Mouse (Mus musculus): ENCODE data around the gene Fubp1.

DNA sequence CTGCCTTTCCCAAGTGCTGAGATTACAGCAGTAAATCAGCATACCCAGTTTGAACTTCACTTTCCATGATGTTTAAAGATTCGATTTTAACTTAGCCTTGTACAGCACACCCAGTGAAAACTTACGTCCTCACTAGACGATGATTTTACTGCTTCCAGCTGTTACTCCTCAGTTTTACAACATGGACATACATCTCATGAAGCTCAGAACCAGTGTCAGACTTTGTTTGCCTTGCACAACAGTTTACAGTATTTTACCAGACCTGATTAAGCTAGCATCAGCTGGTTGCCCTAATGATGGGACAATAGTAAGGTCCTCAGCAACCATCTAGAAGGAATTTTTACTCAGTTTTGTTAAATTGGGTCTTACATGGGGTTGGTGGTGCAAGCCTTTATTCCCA, 30.9 kb downstream of the Fubp1 start:
- TF ChIP-seq POLR2A (IDR thresholded peaks at IDR 0.05; ENCODE audit: control insufficient read depth, extremely low read depth, insufficient read depth, low read length, poor library complexity) (no peak), CTCF (IDR thresholded peaks at IDR 0.05; ENCODE audit: borderline replicate concordance, control insufficient read depth, extremely low read depth, insufficient read depth, low read length, poor library complexity) (no peak)
